Mouse (Mus musculus): ENCODE results near the gene Dap. TPM values are rescaled to one million over a fixed set of nuclear protein-coding genes. Genes with fewer than 3 reads are reported as not detected.

The Dap gene
- polyA plus RNA-seq, 1 experiment from 2014 or later = 107 TPM

DNA sequence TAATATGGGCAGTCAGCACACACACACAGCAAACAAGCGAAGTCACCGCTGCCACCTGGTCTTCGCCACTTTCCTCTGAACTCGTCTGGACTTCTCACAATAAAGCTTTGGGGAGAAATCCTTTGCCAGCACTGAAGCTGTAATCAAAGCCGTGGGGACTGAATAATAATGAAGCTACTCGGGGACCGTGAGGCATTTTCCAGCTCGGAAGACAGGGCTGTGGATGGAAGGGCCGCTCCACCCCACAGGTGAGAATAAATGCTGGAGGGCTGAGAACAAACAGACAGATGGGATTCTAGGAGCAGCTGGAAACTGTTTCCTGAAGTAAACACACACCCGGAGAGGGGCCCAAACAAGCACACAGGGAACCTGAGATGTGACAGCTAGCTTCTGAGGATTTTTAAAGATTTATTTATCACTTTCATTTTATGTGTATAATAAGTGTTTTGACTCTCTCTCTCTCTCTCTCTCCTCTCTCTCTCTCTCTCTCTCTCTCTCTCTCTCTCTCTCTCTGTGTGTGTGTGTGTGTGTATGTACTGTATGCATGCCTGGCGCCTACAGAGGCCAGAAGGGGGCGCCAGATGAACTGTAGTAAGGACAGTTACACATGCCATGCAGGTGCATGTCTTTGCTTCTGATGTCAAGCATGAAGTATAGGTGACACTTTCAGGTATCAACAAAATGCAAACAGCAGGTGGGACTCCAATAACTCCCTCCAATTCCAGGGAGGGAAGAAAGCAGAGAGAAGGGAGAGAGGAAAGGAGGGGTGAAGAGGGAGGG is 96.7 kb downstream of the Dap start:
- H3K4me3 ChIP-seq (ENCODE audit: low read depth, low read length) = no peak overlapping the region
- H3K27ac ChIP-seq (ENCODE audit: low read length) = no peak overlapping the region
- H3K4me1 ChIP-seq (ENCODE audit: control insufficient read depth, insufficient read depth, low read length) = no peaks in the 10 kb centered on the region; the same call in 1 of the 2 replicates
- ATAC-seq (ENCODE audit: insufficient number of reproducible peaks, insufficient read depth, low FRiP score, low read depth) = no peak
- 52% methylated on average over 12 of the region's 12 CpGs for WGBS
- no peak overlapping the region for H3K9ac ChIP-seq (replicated peaks; ENCODE audit: low read depth, low read length)
- no peaks in the 10 kb centered on the region for H3K9me3 ChIP-seq (ENCODE audit: control insufficient read depth, low read depth, low read length)
- no peaks in the 10 kb centered on the region for H3K27me3 ChIP-seq (ENCODE audit: control insufficient read depth, insufficient read depth, low read length)
- H3K36me3 ChIP-seq (ENCODE audit: control insufficient read depth, insufficient read depth, low read length) = no peaks in the 10 kb centered on the region
- no peak overlapping the region for H3K4me2 ChIP-seq (replicated peaks; ENCODE audit: low read depth, low read length)

GRCm38 (mm10) chr15:31323684-31324083 is 99.6 kb downstream of the Dap start:
- Histone ChIP-seq H3K36me3 (ENCODE audit: control insufficient read depth, insufficient read depth, low read length) (no peaks in the 10 kb centered on the region), H3K27ac (ENCODE audit: low read length) (no peak overlapping the region), H3K9me3 (ENCODE audit: control insufficient read depth, low read depth, low read length) (no peaks in the 10 kb centered on the region), H3K4me1 (ENCODE audit: control insufficient read depth, insufficient read depth, low read length) (no peaks in the 10 kb centered on the region; the same call in 1 of the 2 replicates), H3K4me3 (ENCODE audit: low read depth, low read length) (no peak overlapping the region), H3K4me2 (replicated peaks; ENCODE audit: low read depth, low read length) (no peak overlapping the region), H3K9ac (replicated peaks; ENCODE audit: low read depth, low read length) (no peak overlapping the region), H3K27me3 (ENCODE audit: control insufficient read depth, insufficient read depth, low read length) (no peaks in the 10 kb centered on the region)
- ATAC-seq (ENCODE audit: insufficient number of reproducible peaks, insufficient read depth, low FRiP score, low read depth) = no peak
- WGBS = 78% methylated on average over 4 of the region's 4 CpGs

Other genes starting within 250 kb of the Dap start
- 0.28 and 0.58 TPM in 2 replicates for gene Ankrd33b, start 143.4 kb downstream of the Dap start, polyA plus RNA-seq (2014; fragmentation: Nextera tagmentation; extraction: Ambion mirVana)
- 1.4 and 2.3 TPM in 2 replicates for gene Ropn1l, start 229.4 kb downstream of the Dap start, polyA plus RNA-seq (2014; fragmentation: Nextera tagmentation; extraction: Ambion mirVana)